Mouse (Mus musculus) heart, postnatal 36 days (tissue): ENCODE measurements around the gene Rrn3. TPM values are rescaled to one million over a fixed set of nuclear protein-coding genes. Genes with fewer than 3 reads are reported as not detected.
"Not testable (repeated sequence)": the region's sequence is repeated elsewhere in the genome, so short reads cannot be mapped to it uniquely, and the experiment has no call there.

ENCODE experiments used
- DNase-seq, 2 experiments: peaks; one replicate each; pipeline ENCODE4 v3.0.0; 2021 to 2022
- intact Hi-C: fragments of 180-260 bp; cut with DNase I; formaldehyde crosslinking; loops from one replicate; pipeline ENCODE4 v1.15.1; 2025
- total RNA-seq, 2 experiments: library from RNA; stranded (reverse); gene quantifications; 2 replicates each; pipeline ENCODE4 v1.2.3; 2021

Rrn3 gene
- total RNA-seq, 2 experiments from 2014 or later = 37.9 to 40.0 TPM

DNA sequence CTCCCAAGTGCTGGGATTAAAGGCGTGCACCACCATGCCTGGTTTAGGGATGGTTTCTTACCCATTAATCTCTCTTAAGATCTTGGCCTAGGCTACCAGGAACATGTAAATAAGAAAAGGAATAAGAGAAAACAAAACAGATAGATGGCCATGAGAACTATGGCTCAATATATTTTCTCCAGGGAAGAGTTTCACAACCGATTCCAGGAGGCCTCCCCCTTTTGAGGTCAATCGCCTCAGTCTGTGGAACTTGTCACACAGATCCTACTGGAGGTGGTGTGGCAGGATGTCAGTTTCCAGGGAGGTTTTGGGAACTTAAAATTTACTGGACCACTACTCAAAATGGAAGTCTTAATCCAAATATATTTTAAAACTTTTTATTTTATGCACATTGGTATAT, 5.9 kb upstream of the Rrn3 start:
- DNase-seq, intact Hi-C loops: not testable (repeated sequence)

DNA sequence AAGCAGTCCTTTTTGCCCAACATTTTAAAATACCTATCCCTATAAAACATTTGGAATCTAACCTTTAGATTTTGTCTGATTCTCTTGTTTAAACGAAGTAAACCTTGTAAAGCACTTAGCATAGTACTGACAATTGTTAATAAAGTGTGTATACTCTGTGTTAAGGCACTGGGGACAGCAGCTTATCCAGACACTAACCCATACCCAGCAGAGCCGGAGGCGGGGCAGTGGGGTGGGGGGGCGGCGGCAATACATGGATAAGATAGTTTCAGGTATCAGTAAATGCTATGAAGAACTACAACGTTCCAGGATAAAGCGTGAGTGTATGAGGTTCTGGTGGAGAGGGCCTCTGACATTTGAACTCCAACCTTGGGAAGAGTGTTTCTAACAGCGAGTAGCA, 708 bp downstream of the Rrn3 start:
- intact Hi-C loops = loop anchor here (2.0 kb wide), 1 partner anchor 26 kb away; no protein-coding TSS in a partner anchor
- DNase-seq = no peak

DNA sequence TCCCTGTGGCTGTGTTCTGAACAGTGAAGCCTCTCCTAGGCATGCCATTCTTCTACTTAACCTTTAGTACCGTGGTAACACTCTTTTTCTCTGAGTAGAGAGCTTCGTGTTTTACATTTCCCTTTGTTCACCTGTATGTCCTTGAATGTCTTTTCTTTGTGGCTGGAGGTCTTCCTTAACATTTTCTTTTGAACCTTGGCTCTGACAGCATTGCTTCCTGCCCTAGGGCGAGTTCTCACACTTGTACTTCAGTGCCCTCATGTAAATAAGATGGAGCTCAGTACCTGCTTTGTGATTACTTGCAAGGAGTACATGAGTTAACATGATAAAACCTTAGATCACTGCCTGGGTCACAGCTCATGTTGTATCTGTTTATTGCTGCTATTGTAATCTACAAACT, 5.4 kb downstream of the Rrn3 start:
- intact Hi-C loops = no loop called here
- no peak for DNase-seq

DNA sequence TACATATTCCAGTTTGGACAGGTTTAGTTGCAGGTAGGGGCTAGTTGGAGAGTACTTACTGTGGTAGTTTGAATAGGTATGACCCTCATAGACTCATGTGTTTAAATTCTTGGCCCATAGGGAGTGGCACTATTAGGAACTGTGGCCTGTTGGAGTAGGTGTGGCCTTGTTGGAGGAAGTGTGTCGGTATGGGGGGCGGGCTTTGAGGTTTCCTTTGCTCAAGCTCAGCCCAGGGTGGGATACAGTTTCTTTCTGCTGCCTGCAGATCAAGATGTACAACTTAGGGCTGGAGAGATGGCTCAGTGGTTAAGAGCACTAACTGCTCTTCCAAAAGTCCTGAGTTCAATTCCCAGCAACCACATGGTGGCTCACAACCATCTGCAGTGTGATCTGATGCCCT, 12.9 kb downstream of the Rrn3 start:
- intact Hi-C loops, DNase-seq: not testable (repeated sequence)

DNA sequence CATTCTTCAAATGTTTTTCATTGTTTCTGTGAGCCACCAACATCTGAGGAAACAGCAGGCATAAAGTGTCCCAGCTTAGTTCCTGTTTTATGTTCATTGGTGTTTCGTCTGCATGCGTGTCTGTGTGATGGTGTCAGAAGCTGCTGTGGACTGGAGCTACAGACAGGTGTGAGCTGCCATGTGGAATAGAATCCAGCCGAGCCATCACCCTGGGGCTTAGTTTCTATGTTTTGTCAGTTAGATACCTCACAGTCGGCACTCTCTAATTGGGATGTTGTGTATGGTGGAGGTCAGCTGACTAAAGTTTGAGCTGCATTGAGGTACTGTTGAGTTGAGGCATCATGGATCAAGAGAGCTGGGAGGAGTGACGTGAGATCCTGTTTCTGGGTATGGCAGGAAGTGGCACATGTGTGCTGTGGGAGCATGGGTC, 16.3 kb downstream of the Rrn3 start:
- DNase-seq = no peak

DNA sequence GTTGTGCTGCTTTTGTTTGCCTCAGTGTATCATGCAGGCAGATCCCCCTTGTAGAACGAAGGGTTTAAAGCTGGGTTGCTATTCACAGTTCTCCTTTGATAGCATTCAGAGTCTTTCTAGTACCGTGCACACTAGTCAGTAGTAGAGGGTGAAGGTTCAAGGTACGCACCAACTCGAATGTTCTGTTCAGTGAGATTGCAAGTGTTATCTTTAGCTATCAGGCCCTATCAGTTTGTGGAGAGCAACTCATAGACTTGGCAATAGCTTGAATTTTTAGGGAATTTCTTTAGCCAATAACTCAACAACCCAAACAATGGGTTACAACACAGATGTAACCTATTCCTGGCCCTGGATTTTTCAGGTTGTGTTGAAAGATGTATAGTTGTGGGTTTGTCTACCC, 20.7 kb downstream of the Rrn3 start:
- intact Hi-C loops = no loop called here
- DNase-seq = no peak

More for the DNA sequence above, 16.3 kb downstream of the Rrn3 start:
- intact Hi-C loops = no loop called here

DNA sequence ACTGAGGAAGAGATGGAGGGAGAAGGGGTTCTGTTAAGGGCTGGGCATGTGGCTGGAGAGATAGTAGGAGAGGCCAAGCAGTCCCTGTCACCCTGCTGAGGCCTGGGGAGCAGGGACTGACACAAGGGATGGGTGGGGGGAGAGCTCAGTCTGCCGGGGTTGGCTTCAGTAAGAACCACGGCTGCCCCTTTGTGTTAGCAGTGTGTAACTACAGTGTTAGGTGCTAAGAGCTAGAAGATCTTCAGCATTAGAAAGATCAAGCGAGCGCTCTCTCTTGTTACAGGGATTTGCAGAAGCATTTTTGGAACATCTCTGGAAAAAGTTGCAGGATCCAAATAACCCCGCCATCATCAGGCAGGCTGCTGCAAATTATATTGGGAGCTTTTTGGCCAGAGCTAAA, 24.2 kb downstream of the Rrn3 start:
- no peak for DNase-seq
- intact Hi-C loops = no loop called here

DNA sequence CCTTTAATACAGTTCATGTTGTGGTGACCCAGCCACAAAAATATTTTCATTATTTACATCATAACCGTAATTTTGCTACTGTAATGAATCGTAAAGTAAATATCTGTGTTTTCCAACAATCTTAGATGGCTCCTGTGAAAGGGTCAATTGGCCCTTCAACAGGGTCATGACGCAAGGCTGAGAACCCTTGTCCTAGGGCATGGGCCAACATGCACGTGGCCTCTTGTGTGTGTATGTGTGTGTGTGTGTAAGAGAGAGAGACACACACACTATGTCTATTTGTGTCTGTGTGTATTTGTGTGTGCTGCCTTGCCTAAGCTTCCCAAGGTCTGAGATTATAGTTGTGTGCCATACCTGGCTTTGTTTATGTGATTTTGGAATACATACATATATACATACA, 27.1 kb downstream of the Rrn3 start:
- intact Hi-C loops = no loop called here
- no peak for DNase-seq

DNA sequence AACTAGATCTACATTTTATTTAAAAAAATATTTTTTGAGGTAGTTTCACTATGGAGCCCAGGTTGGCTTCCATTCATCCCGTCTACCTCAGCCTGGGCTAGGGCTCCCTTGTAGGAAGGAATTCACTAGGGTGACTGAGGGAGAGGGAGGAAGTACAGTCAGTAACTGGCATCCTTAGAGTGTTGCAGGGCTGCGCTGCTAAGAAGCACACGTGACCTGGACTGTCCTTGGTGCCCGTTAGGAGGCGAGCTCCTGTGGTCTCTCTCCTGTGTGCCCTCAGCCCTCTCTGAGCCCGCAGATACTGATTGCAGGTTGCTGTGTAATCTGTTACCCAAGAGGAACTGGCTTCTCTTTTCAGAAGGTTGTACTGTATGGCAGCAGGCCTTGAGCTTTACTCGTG, 27.9 kb downstream of the Rrn3 start:
- no peak for DNase-seq
- intact Hi-C loops = no loop called here

DNA sequence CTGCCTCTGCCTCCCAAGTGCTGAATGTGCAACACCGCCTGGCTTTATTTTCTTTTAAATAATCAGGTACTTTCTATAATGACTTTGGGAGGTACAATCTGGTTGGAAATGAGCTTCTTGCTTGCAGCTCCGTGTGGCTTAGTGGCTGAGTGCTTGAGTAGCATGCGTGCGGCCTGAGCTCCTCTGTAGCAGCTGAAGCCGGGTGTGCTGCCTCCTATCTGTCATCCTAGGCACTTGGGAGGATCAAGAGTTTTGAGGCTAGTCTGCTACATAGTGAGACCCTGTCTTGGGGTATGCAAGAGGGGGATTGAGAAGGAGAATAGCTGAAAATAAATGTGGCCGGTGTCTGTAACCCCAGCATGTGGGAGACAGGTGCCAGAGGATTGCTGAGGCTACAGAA, 31.6 kb downstream of the Rrn3 start:
- DNase-seq = no peak
- intact Hi-C loops = no loop called here

DNA sequence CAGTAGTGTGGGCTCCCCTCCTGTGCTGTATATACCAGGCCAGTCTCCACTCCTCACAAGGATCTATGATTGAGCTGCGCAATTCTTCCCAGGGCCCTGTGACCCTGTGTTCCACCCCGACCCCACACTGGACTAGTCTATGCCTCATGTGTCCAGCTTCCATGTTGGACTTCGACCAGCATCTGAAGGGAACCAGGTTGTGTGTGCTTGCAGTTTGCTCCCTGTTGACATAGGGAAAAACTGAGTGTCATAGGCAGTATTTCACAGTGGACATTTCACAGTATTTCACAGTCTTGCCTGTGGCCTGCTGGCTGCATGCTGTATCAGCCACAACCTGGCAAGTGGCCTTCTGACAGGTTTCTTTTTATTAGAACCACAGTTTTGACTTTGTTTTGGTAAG, 32.7 kb downstream of the Rrn3 start:
- intact Hi-C loops = no loop called here

DNA sequence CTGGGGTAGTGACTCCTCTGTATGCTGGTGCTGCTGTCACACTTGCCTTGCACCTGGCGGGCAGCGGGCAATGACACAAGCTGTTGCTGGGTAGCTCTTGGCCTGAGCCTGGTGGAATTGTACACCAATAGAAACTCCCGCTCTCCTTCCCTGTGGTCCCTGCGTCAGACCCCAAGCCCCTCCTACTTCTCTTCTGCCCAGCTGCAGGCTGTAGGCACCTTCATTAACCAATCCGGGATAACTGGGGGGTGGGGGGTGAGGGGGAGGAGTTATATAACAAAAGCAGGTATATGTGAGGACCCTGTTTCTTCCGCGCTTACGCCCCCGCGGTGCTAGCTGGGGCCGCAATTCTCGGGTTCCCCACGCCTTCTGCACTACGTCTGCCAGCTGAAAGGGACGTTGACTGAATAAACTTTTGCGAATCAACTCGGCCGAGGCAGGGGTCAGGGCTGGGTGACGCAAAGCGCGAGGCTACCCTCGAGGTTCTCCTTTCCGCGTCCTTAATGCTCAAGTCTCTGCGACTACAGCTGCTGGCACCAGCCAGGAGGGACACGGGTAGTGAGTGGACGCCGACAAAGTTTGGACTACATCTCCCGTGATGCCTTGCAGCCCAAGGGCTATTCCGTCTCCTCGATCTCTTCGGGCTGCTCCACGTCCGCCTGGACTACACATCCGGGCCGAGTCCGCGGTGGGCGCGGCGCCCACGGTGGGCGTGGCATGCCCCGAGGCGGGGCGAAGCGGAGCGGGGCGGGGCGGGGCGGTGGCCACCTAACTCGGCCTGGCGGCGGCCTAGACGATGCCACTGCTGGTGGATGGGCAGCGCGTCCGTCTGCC, 38.3 kb downstream of the Rrn3 start, which contains the start of gene Ntan1:
Ntan1 (plus strand) TSS at position 286 of the 834 bp plus-strand sequence.
- intact Hi-C loops = loop anchor here (2.0 to 5.0 kb wide), 2 partner anchors 84 to 146 kb away; partner anchors contain the start of genes 3110001I22Rik, Bfar, Mpv17l and Pdxdc1

More for the DNA sequence above, 32.7 kb downstream of the Rrn3 start:
- no peak for DNase-seq

DNA sequence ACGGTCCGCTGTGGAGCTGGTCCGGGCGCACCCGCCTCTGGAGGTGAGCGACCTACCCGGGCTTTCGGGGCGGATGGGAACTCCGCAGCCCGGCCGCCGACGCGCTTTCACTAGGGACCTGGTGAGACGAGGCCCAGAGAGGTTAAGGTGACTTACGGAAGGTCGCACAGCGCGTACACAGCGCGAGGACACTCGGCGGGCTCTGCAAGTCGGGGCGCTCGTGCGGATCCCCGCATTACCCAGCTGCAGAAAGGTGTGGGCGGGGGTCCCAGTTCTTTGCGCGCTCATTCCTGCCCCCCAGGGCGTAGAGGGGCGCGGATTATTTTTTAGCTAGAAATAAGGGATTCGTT, 38.9 kb downstream of the Rrn3 start:
- no peak for DNase-seq
- intact Hi-C loops = loop anchor here (2.0 to 5.0 kb wide), 2 partner anchors 83 to 147 kb away; partner anchors contain the start of genes 3110001I22Rik, Bfar, Mpv17l and Pdxdc1

More for the DNA sequence above, 38.3 kb downstream of the Rrn3 start, which contains the start of gene Ntan1:
- peak; percentile 96 to 97 for DNase-seq

DNA sequence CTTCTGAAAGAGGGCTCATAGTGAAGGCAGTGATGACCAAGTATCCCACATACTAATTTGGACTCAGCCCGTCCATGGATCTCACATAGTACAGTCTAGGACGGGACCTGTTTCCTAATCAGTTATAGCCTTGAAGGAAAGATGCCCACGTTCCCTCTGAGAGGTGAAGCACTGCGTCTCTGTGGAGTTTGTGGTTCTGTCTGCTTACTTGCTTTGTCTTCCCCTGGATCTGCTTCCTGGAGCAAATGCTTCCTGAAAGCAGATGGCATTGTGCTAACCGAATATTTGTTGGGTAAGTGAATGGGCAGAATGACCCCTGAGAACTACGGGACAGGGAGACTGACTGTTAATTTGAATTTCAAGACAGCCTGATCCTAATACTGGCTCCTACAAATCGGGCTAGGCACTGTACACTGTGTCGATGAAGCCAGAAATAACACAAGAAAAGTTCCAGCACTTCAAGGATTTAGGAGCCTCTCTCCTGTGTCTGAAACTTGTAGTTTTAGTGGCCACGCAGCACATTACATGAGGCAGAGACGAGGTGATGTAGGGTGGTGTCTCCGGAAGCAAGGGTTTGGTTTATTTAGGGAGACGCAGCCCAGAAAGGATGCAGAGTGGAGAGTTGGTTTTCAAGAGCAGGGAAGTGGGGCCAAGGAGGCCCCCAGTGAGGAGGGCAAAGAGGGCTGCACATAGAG, 39.4 kb downstream of the Rrn3 start:
- DNase-seq = peak in 1 of 2 experiments; percentile 14
- intact Hi-C loops = loop anchor here (2.0 to 5.0 kb wide), 3 partner anchors 83 to 337 kb away; partner anchors contain the start of genes 3110001I22Rik, Bfar, Mpv17l and Pdxdc1

DNA sequence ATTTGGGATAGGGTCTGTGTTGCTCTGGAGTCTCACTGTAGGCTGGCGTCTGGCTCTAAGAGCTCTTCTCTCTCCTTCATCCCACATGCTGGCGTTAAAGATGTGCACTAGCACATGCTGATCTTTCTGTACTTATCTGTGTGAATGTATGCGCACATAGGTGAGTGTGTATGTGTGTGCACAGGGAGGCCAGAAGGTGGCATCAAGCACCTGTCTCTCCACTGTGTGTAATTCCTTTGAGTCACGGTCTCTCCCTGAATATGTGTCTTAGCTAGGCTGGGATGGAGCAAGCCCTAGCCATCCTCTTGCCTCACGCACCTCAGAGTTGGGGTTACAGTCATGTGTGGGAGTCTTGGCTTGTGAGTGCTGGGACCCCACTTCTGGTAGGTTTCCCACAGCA, 40.3 kb downstream of the Rrn3 start:
- intact Hi-C loops = loop anchor here (5.0 kb wide), 1 partner anchor 337 kb away; no protein-coding TSS in a partner anchor
- DNase-seq = no peak

DNA sequence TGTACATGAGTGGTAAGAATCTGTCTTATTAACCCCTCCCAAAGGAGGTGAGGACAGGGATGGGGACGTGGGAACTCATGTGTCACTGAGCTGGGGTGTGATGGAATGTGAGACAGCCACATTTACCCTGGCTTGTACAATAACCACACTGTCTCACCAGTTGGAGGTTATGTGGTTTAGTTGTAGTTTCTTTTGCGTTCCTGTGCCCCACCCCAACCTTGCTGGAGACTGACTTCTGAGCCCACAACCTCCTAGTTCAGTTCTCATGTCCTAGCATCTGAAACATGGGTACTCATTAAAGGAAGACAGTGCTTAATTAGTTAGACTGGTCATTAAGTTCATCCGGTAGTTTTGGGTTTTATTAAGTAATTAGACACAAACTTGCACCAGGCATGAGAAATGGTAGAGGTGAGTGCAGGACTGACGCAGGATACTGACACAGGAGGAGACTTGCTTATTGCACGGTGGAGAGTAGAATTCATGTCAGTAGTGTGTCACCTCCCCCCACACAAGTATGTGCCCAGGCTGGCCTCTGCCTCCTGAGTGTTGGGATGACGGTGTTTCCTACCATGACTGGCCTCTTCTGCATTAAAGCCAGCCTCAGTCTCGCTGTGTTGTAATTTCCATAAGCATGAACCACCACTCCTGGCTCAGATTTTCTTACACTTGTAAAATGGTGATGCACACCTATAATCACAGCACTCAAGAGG, 45.4 kb downstream of the Rrn3 start:
- DNase-seq = no peak
- intact Hi-C loops = no loop called here

DNA sequence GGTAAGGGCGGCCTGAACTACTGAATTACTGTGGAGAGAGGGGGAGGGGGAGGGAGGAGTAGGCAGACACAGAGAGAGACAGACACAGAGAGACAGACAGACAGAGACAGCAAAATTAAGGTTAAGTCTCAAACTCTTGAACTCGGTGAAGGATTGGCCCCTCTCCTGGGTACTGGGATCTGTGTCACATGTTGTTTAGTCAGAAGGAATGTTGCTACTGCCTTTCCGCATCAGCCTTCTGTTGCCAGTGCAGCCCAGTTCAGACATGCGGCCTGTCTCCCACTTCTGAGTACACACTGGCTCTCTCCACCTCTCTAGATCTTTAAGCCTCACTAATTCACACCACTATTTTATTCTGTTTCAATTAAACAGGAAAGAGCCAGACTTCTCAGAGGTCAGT, 46.0 kb downstream of the Rrn3 start:
- intact Hi-C loops = no loop called here
- no peak for DNase-seq

DNA sequence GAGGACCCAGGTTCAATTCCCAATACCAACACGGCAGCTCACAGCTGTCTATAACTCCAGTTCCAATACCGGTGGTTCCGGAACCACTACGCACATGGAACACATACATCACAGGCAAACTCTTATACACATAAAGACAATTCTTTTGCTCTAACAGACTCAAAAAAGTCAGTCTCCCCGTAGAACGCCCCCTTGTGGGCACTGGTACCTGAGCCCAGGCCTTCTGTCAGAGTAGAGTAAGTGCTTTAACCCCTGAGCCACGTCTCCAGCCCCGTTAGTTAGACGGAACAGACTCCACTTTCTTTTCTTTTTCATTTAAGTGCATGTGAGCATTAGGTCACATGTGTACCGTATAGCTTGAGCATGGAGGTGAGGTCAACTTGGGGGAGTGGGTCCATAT, 49.9 kb downstream of the Rrn3 start:
- no peak for DNase-seq

DNA sequence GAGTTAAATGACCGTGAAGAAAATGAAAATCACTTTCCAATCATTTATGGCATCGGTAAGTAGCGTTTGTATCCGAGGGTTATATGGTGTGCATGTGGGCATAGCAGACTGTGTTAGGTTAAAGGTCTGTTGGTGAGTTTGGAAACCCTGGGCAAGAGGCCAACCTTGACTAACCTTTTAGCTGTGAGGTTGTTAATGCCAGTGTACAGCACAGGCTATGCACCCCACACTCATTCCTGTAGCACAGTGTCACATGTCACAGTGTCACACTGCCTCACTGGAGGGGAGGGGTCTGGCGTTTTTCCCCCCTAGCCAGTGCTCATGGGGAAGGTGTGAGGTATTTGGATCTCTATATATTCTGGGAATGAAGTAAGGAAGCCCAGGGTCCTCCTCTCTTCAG, 51.1 kb downstream of the Rrn3 start:
- intact Hi-C loops = no loop called here
- no peak for DNase-seq

More for the DNA sequence above, 49.9 kb downstream of the Rrn3 start:
- intact Hi-C loops = no loop called here

DNA sequence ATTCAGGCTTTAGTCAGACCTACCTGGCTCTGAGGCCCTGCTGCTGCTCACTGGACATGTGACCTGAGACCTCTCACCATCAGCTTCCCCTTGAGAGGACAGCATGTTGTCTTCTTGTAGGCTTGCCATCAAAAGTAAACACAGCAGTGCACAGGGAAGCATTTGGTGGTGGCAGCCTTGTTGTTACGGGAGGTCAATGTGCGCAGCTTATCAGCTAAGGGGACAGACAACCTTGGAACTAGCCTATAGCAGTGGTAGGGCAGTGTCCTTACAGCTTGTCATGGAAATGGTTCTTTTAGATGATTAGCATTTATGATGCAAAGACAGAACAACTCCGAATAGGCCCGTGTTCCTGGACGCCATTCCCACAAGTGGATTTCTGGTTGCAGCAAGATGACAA, 53.9 kb downstream of the Rrn3 start:
- intact Hi-C loops = no loop called here
- DNase-seq = no peak

DNA sequence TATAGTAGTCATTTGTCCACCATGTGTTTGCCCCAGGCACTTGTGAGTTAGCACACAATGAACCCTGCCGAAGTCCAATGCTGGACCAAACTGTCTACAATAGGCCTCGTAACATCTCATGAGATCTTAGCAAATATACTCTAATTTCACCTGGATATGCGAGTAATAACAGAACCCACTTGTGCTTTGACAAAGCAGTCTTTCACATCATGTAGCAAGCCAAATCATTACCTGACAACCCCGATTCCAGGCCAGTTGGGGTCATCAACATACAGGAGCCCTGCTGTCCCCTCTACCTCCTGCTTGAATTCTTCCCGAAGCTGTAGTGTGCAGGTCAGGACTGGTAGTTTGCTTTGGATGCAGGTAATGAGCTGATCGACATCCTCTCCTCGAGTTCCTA, 59.5 kb downstream of the Rrn3 start:
- intact Hi-C loops = no loop called here

More for the DNA sequence above, 59.5 kb downstream of the Rrn3 start:
- no peak for DNase-seq
